9 mouse cellular contexts compared by ENCODE assay signal in the genomic region with DNA sequence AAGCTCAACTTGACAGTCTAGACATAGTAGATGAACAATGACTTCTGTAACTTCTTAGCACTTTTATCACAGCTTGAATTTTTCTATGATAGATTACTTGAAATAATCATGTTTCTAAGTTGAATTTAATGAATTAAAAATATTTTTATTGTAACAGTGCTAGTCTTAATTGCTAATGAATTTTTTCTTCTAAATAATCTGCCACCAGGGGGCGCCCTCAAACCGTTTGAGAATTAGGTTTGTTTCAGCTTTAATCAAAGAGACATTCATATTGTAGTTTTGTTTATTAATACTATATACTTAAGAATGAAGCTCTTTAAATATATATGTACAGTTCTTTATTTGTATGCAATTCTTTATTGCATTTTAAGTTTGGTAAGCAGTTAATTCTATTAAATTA. TPM values are rescaled to one million over a fixed set of nuclear protein-coding genes. Genes with fewer than 3 reads are reported as not detected.
DNase-seq lines count a peak whose midpoint lies in the region; ATAC-seq and TF ChIP-seq lines count a peak whose summit lies in the region.
"Had no signal": no experiment of that assay in that cellular context is flagged by ENCODE, and none has a peak within 500 bp of the region (broad histone marks: within the 10 kb centered on the region; RNA-seq: fewer than 3 reads in every experiment).

No protein-coding gene starts in this region.

- no peak overlapping the region for H3K4me3 ChIP-seq in heart, adult 2 months
- no peak overlapping the region for H3K4me3 ChIP-seq in heart, embryonic 11.5 days (ENCODE audit: low read depth, low read length)
- H3K4me3 ChIP-seq: hindbrain, embryonic 15.5 days had no signal

- intact Hi-C loops in heart, adult 2 months (cut with DNase I), result loop anchor here (1.0 kb wide), 1 partner anchor 253 kb away; no protein-coding TSS in a partner anchor

- H3K9ac ChIP-seq in heart, adult 2 months (ENCODE audit: low read depth, low read length), result no peak overlapping the region
- no peak overlapping the region for H3K9ac ChIP-seq in heart, embryonic 11.5 days (ENCODE audit: low read depth, low read length)
- H3K9ac ChIP-seq: hindbrain, embryonic 15.5 days had no signal

- H3K27ac ChIP-seq in heart, adult 2 months, result no peak overlapping the region
- no peak overlapping the region for H3K27ac ChIP-seq in heart, embryonic 11.5 days (ENCODE audit: low read depth, low read length)
- H3K27ac ChIP-seq: hindbrain, embryonic 15.5 days had no signal

- peak; percentile 92 for TF ChIP-seq CTCF in heart, adult 2 months (IDR thresholded peaks at IDR 0.05)

- ATAC-seq in heart, embryonic 11.5 days (replicated peaks; ENCODE audit: insufficient number of reproducible peaks, low FRiP score, low TSS enrichment), result no peak
- ATAC-seq in activated CD4-positive, CD25-positive, alpha-beta regulatory T cell, adult 4 months, result no peak

- no peaks in the 10 kb centered on the region for H3K9me3 ChIP-seq in heart, embryonic 11.5 days (replicated peaks; ENCODE audit: control insufficient read depth, low read length)
- H3K9me3 ChIP-seq: hindbrain, embryonic 15.5 days had no signal

- TF ChIP-seq POLR2A in heart, adult 2 months (IDR thresholded peaks at IDR 0.05; ENCODE audit: insufficient read depth, low read depth, low read length), result no peak

- DNase-seq in heart, adult 2 months, result peak; percentile 9 to 54
- DNase-seq in 3T3-L1 (ENCODE audit: low read depth, low spot score) (peak; percentile 71), R1 (ENCODE audit: low read depth, low spot score) (peak; percentile 49)
- DNase-seq in embryo, embryonic 11 days, result peak; percentile 75
- peak; percentile 53 for DNase-seq in layer of hippocampus, adult 9-10 months (ENCODE audit: low spot score)
- peak; percentile 45 for DNase-seq in mesoderm, embryonic 11.5 days (ENCODE audit: low read depth, low spot score)

- H3K4me2 ChIP-seq in heart, embryonic 11.5 days, result no peak overlapping the region
- H3K4me2 ChIP-seq: hindbrain, embryonic 15.5 days had no signal

- no peaks in the 10 kb centered on the region for H3K36me3 ChIP-seq in heart, adult 2 months (ENCODE audit: control insufficient read depth, insufficient read depth, low read length)
- no peaks in the 10 kb centered on the region; the same call in 1 of the 2 replicates for H3K36me3 ChIP-seq in heart, embryonic 11.5 days (ENCODE audit: control insufficient read depth, insufficient read depth, low read length)

- no peaks in the 10 kb centered on the region for H3K27me3 ChIP-seq in heart, adult 2 months (ENCODE audit: control insufficient read depth, insufficient read depth, low read length)
- H3K27me3 ChIP-seq in heart, embryonic 11.5 days (ENCODE audit: control insufficient read depth, insufficient read depth, low read length), result no peaks in the 10 kb centered on the region
- H3K27me3 ChIP-seq: hindbrain, embryonic 15.5 days had no signal

- H3K4me1 ChIP-seq in heart, adult 2 months (ENCODE audit: control insufficient read depth, insufficient read depth, low read length), result no peaks in the 10 kb centered on the region
- H3K4me1 ChIP-seq in heart, embryonic 11.5 days (ENCODE audit: control insufficient read depth, insufficient read depth, low read length), result no peaks in the 10 kb centered on the region
- H3K4me1 ChIP-seq: hindbrain, embryonic 15.5 days had no signal

- H3K79me2 ChIP-seq in heart, adult 2 months (replicated peaks; ENCODE audit: control insufficient read depth, insufficient read depth, low read length), result no peaks in the 10 kb centered on the region

- 2% methylated on average over 2 of the region's 2 CpGs for WGBS in heart, adult 2 months
- 0% methylated on average over 2 of the region's 2 CpGs for WGBS in heart, embryonic 11.5 days (ENCODE audit: insufficient replicate concordance)

- TF ChIP-seq EP300 in heart, adult 2 months (IDR thresholded peaks at IDR 0.05; ENCODE audit: insufficient read depth, low read depth, low read length), result no peak

RNA-seq across cellular contexts. Expression of gene Parg, which starts 27.2 kb away (rescaled TPM):
- 10 to 100 TPM; 20.0 to 21.2 TPM for total RNA-seq in heart, adult 2 months (2021)
- polyA plus RNA-seq in heart, adult 2 months (2012; rRNA removed), result 3.7 and 6.3 TPM in 2 replicates
- polyA plus RNA-seq in heart, embryonic 11.5 days (2014; fragmentation: Nextera tagmentation; extraction: Ambion mirVana), result 33.4 and 36.7 TPM in 2 replicates
- polyA plus RNA-seq in activated CD4-positive, CD25-positive, alpha-beta regulatory T cell, adult 4 months (2017; shearing (Covaris generic)), result 10 to 100 TPM; 19.5 to 20.7 TPM

RNA-seq across cellular contexts. Expression of gene Timm23, which starts 27.3 kb away (rescaled TPM):
- total RNA-seq in heart, adult 2 months (2021), result 100 to 1,000 TPM; 206 to 234 TPM
- polyA plus RNA-seq in heart, adult 2 months (2012; rRNA removed), result 264 and 384 TPM in 2 replicates
- polyA plus RNA-seq in heart, embryonic 11.5 days (2014; fragmentation: Nextera tagmentation; extraction: Ambion mirVana), result 322 and 324 TPM in 2 replicates
- 100 to 1,000 TPM; 177 to 183 TPM for polyA plus RNA-seq in activated CD4-positive, CD25-positive, alpha-beta regulatory T cell, adult 4 months (2017; shearing (Covaris generic))
